ENCODE assay signal across 28 mouse cellular contexts in the genomic region with DNA sequence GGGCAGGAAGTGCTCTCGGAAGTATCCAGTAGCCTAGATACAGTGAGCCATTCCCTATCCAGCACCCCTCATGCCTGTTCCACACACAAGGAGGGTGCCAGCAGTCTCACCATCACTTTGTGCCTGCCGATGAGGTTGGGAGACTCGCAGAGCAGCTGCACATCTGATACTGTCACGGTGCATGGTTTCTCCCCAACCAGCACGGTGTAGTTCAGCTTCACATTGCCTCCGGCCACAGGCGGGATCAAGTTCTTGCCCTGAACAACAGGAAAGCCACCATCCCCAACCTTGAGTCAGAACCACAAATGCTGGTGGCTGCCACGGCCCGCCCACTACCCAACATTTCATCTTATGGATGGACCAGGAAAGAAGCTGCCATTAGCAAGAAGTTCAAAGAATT.
DNase-seq lines count a peak whose midpoint lies in the region; ATAC-seq and TF ChIP-seq lines count a peak whose summit lies in the region.
"Had no signal": no experiment of that assay in that cellular context is flagged by ENCODE, and none has a peak within 500 bp of the region (broad histone marks: within the 10 kb centered on the region; RNA-seq: fewer than 3 reads in every experiment).

No protein-coding gene starts in this region.

- no peak overlapping the region for H3K9ac ChIP-seq in kidney, embryonic 15.5 days
- no peak overlapping the region for H3K9ac ChIP-seq in kidney, postnatal 0 days (ENCODE audit: low read depth, low read length)
- no peak overlapping the region for H3K9ac ChIP-seq in midbrain, embryonic 11.5 days (ENCODE audit: low read length)
- no peak overlapping the region for H3K9ac ChIP-seq in midbrain, embryonic 14.5 days (replicated peaks; ENCODE audit: low read length)
- H3K9ac ChIP-seq: embryonic facial prominence, embryonic 13.5 days; embryonic facial prominence, embryonic 15.5 days; forebrain, embryonic 12.5 days had no signal

- no peaks in the 10 kb centered on the region for H3K27me3 ChIP-seq in kidney, embryonic 15.5 days
- no peaks in the 10 kb centered on the region for H3K27me3 ChIP-seq in kidney, postnatal 0 days (ENCODE audit: insufficient read depth, low read length)
- H3K27me3 ChIP-seq in kidney, adult 2 months (replicated peaks; ENCODE audit: control insufficient read depth, insufficient read depth, low read length), result no peaks in the 10 kb centered on the region
- no peaks in the 10 kb centered on the region for H3K27me3 ChIP-seq in midbrain, embryonic 11.5 days (ENCODE audit: control insufficient read depth, insufficient read depth, low read length)
- no peaks in the 10 kb centered on the region for H3K27me3 ChIP-seq in midbrain, embryonic 14.5 days (ENCODE audit: control insufficient read depth, insufficient read depth, low read length)
- H3K27me3 ChIP-seq: embryonic facial prominence, embryonic 13.5 days; embryonic facial prominence, embryonic 15.5 days; forebrain, embryonic 12.5 days; Patski had no signal

- ATAC-seq in kidney, embryonic 15.5 days (replicated peaks; ENCODE audit: low FRiP score), result peak; percentile 56; the same call in 1 of the 2 replicates
- ATAC-seq in kidney, postnatal 0 days (replicated peaks; ENCODE audit: low FRiP score, low read depth), result no peak
- ATAC-seq in midbrain, embryonic 11.5 days (ENCODE audit: low FRiP score), result no peak
- ATAC-seq in midbrain, embryonic 14.5 days (ENCODE audit: low FRiP score, low TSS enrichment), result no peak
- ATAC-seq: activated CD4-positive, CD25-positive, alpha-beta regulatory T cell, adult 4 months; CD4-positive, CD25-positive, alpha-beta regulatory T cell, adult 4 months; forebrain, embryonic 14.5 days; forebrain, embryonic 16.5 days; Patski had no signal

- H3K9me3 ChIP-seq in kidney, embryonic 15.5 days (replicated peaks), result no peaks in the 10 kb centered on the region
- no peaks in the 10 kb centered on the region for H3K9me3 ChIP-seq in kidney, postnatal 0 days (replicated peaks; ENCODE audit: low read length)
- H3K9me3 ChIP-seq in midbrain, embryonic 11.5 days (ENCODE audit: control insufficient read depth, low read length), result no peaks in the 10 kb centered on the region
- no peaks in the 10 kb centered on the region for H3K9me3 ChIP-seq in midbrain, embryonic 14.5 days (ENCODE audit: control insufficient read depth, low read length)
- H3K9me3 ChIP-seq: embryonic facial prominence, embryonic 13.5 days; embryonic facial prominence, embryonic 15.5 days; forebrain, embryonic 10.5 days; forebrain, embryonic 12.5 days; G1E had no signal

- no peak for TF ChIP-seq CTCF in kidney, postnatal 0 days (IDR thresholded peaks at IDR 0.05; ENCODE audit: low read depth)
- TF ChIP-seq CTCF in kidney, adult 2 months (conservative IDR thresholded peaks at IDR 0.05; ENCODE audit: insufficient read depth, insufficient read length, low read depth, low read length), result no peak

- no peak overlapping the region for H3K4me2 ChIP-seq in kidney, embryonic 15.5 days
- no peak overlapping the region for H3K4me2 ChIP-seq in kidney, postnatal 0 days (ENCODE audit: low read length)
- H3K4me2 ChIP-seq in midbrain, embryonic 11.5 days, result no peak overlapping the region
- no peak overlapping the region for H3K4me2 ChIP-seq in midbrain, embryonic 14.5 days (ENCODE audit: low read length)
- H3K4me2 ChIP-seq: embryonic facial prominence, embryonic 13.5 days; embryonic facial prominence, embryonic 15.5 days; forebrain, embryonic 12.5 days had no signal

- no peak for DNase-seq in kidney, postnatal 36 days
- peak; percentile 27 for DNase-seq in kidney, postnatal 0 days (ENCODE audit: low spot score)
- DNase-seq in kidney, adult 2 months, result no peak
- DNase-seq in midbrain, embryonic 11.5 days (ENCODE audit: low spot score, missing footprints), result peak; percentile 77
- no peak for DNase-seq in midbrain, embryonic 14.5 days
- DNase-seq in adrenal gland, adult 2 months, result no peak
- DNase-seq: adrenal gland, postnatal 10 days; adrenal gland, postnatal 25 days; B cell, adult 2 months; cerebellum, adult 11 months; cerebellum, adult 18-20 months; cerebellum, adult 8-10 months; cerebellum, adult 9-11 months; cerebellum, postnatal 14 days; cerebellum, postnatal 36 days; embryo, embryonic 11 days had no signal

- TF ChIP-seq POLR2A in kidney, adult 2 months (IDR thresholded peaks at IDR 0.05; ENCODE audit: low read depth, low read length), result no peak

- H3K36me3 ChIP-seq in kidney, embryonic 15.5 days, result no peaks in the 10 kb centered on the region
- H3K36me3 ChIP-seq in kidney, postnatal 0 days (ENCODE audit: insufficient read depth, low read length), result no peaks in the 10 kb centered on the region
- no peaks in the 10 kb centered on the region for H3K36me3 ChIP-seq in kidney, adult 2 months (ENCODE audit: control insufficient read depth, insufficient read depth, low read length)
- no peaks in the 10 kb centered on the region for H3K36me3 ChIP-seq in midbrain, embryonic 11.5 days (ENCODE audit: control insufficient read depth, insufficient read depth, low read length)
- H3K36me3 ChIP-seq in midbrain, embryonic 14.5 days (ENCODE audit: control insufficient read depth, insufficient read depth, low read length), result peaks cover 12% of the 10 kb centered on the region; the same call in 1 of the 2 replicates
- H3K36me3 ChIP-seq: embryonic facial prominence, embryonic 15.5 days; forebrain, embryonic 10.5 days; G1E had no signal

- 50% methylated on average over 9 of the region's 9 CpGs for WGBS in kidney, embryonic 15.5 days
- 50% methylated on average over 9 of the region's 9 CpGs for WGBS in kidney, postnatal 0 days
- 52% methylated on average over 9 of the region's 9 CpGs for WGBS in kidney, adult 2 months
- WGBS in midbrain, embryonic 11.5 days, result 88% methylated on average over 9 of the region's 9 CpGs
- WGBS in midbrain, embryonic 14.5 days, result 90% methylated on average over 9 of the region's 9 CpGs

- no peak overlapping the region for H3K4me3 ChIP-seq in kidney, embryonic 15.5 days (replicated peaks)
- H3K4me3 ChIP-seq in kidney, postnatal 0 days (replicated peaks; ENCODE audit: low read depth, low read length), result no peak overlapping the region
- H3K4me3 ChIP-seq in kidney, adult 2 months (ENCODE audit: insufficient read depth, low read depth, low read length), result no peak overlapping the region
- H3K4me3 ChIP-seq in midbrain, embryonic 11.5 days (ENCODE audit: low read depth, low read length), result no peak overlapping the region
- no peak overlapping the region for H3K4me3 ChIP-seq in midbrain, embryonic 14.5 days (replicated peaks; ENCODE audit: low read depth, low read length)
- H3K4me3 ChIP-seq: embryonic facial prominence, embryonic 13.5 days; embryonic facial prominence, embryonic 15.5 days; erythroblast, embryonic 14.5 days; forebrain, embryonic 10.5 days; forebrain, embryonic 12.5 days had no signal

- H3K27ac ChIP-seq in kidney, embryonic 15.5 days, result no peak overlapping the region
- no peak overlapping the region for H3K27ac ChIP-seq in kidney, postnatal 0 days
- H3K27ac ChIP-seq in kidney, adult 2 months (ENCODE audit: insufficient read depth, low read depth, low read length), result no peak overlapping the region
- no peak overlapping the region for H3K27ac ChIP-seq in midbrain, embryonic 11.5 days (ENCODE audit: low read depth, low read length)
- no peak overlapping the region for H3K27ac ChIP-seq in midbrain, embryonic 14.5 days (replicated peaks; ENCODE audit: low read depth, low read length)
- H3K27ac ChIP-seq: embryonic facial prominence, embryonic 13.5 days; embryonic facial prominence, embryonic 15.5 days; forebrain, embryonic 10.5 days; forebrain, embryonic 12.5 days had no signal

- 0 out of 2 replicates have a peak, but pooled peaks cover 2% of the 10 kb centered on the region for H3K4me1 ChIP-seq in kidney, embryonic 15.5 days
- no peaks in the 10 kb centered on the region for H3K4me1 ChIP-seq in kidney, postnatal 0 days (replicated peaks; ENCODE audit: insufficient read depth, low read length)
- H3K4me1 ChIP-seq in kidney, adult 2 months (ENCODE audit: control insufficient read depth, insufficient read depth, low read length), result no peaks in the 10 kb centered on the region
- H3K4me1 ChIP-seq in midbrain, embryonic 11.5 days (ENCODE audit: control insufficient read depth, insufficient read depth, low read length), result no peaks in the 10 kb centered on the region
- no peaks in the 10 kb centered on the region for H3K4me1 ChIP-seq in midbrain, embryonic 14.5 days (ENCODE audit: control insufficient read depth, insufficient read depth, low read length)
- H3K4me1 ChIP-seq: embryonic facial prominence, embryonic 13.5 days; embryonic facial prominence, embryonic 15.5 days; forebrain, embryonic 10.5 days; forebrain, embryonic 12.5 days had no signal

Comparison
In these comparisons a context has a peak if more than half of its experiments do, and no peak if none do; other contexts are left out.
1. DNase-seq: peak in kidney, postnatal 0 days (single experiment) and midbrain, embryonic 11.5 days (single experiment); none in kidney, postnatal 36 days (0 of 2), kidney, adult 2 months (single experiment), midbrain, embryonic 14.5 days (single experiment) and adrenal gland, adult 2 months (single experiment).